Mouse (Mus musculus) heart, embryonic 14.5 days (tissue): Measurements from ENCODE around the gene Osbpl3. TPM values are rescaled to one million over a fixed set of nuclear protein-coding genes. Genes with fewer than 3 reads are reported as not detected.
A peak's percentile ranks its signal among the peaks of the same experiment; 100 is the strongest.

Source experiments
- ATAC-seq: fragments of 200-750 bp; cut with Nextera tagmentation; 2 replicates; pipeline ENCODE4 v1.8.0; 2017; ENCODE audit warnings: low read depth, moderate TSS enrichment; ENCODE audit not compliant: insufficient number of reproducible peaks, insufficient read depth, low FRiP score
- H3K27ac ChIP-seq, 2 experiments: fragments of 200-500 bp in 1 of 2; fragments of 300-500 bp in 1 of 2; sonication (generic) in 1 of 2; replicated peaks in 1 of 2; 2 replicates each; pipeline ENCODE4 v1.5.1; 2012 to 2014; ENCODE audit warnings: low read depth in 2 of 2, low read length in 2 of 2, control low read depth in 1 of 2, mild to moderate bottlenecking in 1 of 2, mixed read lengths in 1 of 2; ENCODE audit not compliant: control insufficient read depth in 1 of 2, insufficient read depth in 1 of 2
- H3K27me3 ChIP-seq: fragments of 300-500 bp; sonication (generic); 2 replicates; pipeline ENCODE4 v1.6.1; 2014; ENCODE audit warnings: mild to moderate bottlenecking, low read length, control low read depth; ENCODE audit not compliant: control insufficient read depth, insufficient read depth
- H3K36me3 ChIP-seq: fragments of 300-500 bp; sonication (generic); 2 replicates; pipeline ENCODE4 v1.6.1; 2014; ENCODE audit warnings: mild to moderate bottlenecking, control low read depth, low read length, mixed read lengths; ENCODE audit not compliant: control insufficient read depth, insufficient read depth
- H3K4me1 ChIP-seq, 2 experiments: fragments of 200-500 bp in 1 of 2; fragments of 300-500 bp in 1 of 2; sonication (generic) in 1 of 2; 2 replicates each; pipeline ENCODE4 v1.6.1; 2012 to 2014; ENCODE audit warnings: low read length in 2 of 2, control low read depth in 1 of 2, mixed read lengths in 1 of 2; ENCODE audit not compliant: control insufficient read depth in 2 of 2, insufficient read depth in 2 of 2
- H3K4me2 ChIP-seq: fragments of 300-500 bp; sonication (generic); 2 replicates; pipeline ENCODE4 v1.6.1; 2014; ENCODE audit warnings: mild to moderate bottlenecking, low read length
- H3K4me3 ChIP-seq, 2 experiments: fragments of 200-500 bp in 1 of 2; fragments of 300-500 bp in 1 of 2; sonication (generic) in 1 of 2; 2 replicates each; pipeline ENCODE4 v1.5.1; 2012 to 2014; ENCODE audit warnings: low read length in 2 of 2, mild to moderate bottlenecking in 2 of 2, control low read depth in 1 of 2, low read depth in 1 of 2, moderate library complexity in 1 of 2; ENCODE audit not compliant: control insufficient read depth in 1 of 2, insufficient read depth in 1 of 2
- H3K9ac ChIP-seq: fragments of 300-500 bp; sonication (generic); 2 replicates; pipeline ENCODE4 v1.6.1; 2014; ENCODE audit warnings: mild to moderate bottlenecking, low read length
- H3K9me3 ChIP-seq: fragments of 300-500 bp; sonication (generic); 2 replicates; pipeline ENCODE4 v1.6.1; 2016; ENCODE audit warnings: low read length, control low read depth; ENCODE audit not compliant: control insufficient read depth
- WGBS: fragments of 180-500 bp; shearing (Covaris S2); extraction: QIAGEN DNeasy Blood & Tissue Kit; methylation state at CpG from one replicate; pipeline ENCODE4 v1.1.7; 2014; 5-methylcytosine and 5-hydroxymethylcytosine counted together
- polyA plus RNA-seq: library from polyadenylated mRNA; unstranded; fragments of >200 nt; fragmentation: Nextera tagmentation; extraction: Ambion mirVana; gene quantifications from 2 replicates; pipeline ENCODE4 v1.2.1, GENCODE M21; 2014

Osbpl3 gene
- polyA plus RNA-seq, 1 experiment from 2014 or later: 16.7 TPM

DNA sequence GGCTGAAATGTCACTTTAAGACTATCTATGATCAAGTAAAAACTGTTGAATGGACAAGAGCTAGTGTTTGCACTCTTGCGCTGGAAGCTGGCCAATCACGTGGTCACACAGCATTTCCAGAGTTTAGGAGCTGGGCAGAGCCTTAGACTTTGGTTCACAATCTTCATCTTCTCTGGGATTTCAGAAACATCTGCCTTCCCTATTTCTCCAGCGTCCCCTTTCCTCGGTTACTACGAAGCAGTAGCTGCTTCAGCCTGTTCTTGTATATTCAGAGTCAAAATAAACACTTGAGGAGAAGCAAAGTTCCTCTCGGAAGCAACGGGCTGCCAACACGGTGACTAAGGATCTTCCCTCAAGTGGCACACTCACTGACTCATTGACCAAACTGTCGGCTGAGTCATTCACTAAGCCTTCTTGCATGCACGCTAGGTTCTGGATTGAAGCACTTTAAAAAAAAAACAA is 201.2 kb downstream of the Osbpl3 start:
- H3K9ac ChIP-seq: no peak overlapping the region
- peak overlapping the region in 1 of 2 experiments; percentile 11; a peak in 1 of 4 replicates for H3K4me3 ChIP-seq
- no peak for ATAC-seq
- peak overlapping the region; percentile 47 for H3K4me2 ChIP-seq
- H3K4me1 ChIP-seq: peaks cover 4 to 8% of the 10 kb centered on the region in 2 experiments; a peak in 3 of 4 replicates
- 0 out of 4 replicates have a peak overlapping the region, but pooled peaks of 1 of the 2 experiments have one; percentile 4 for H3K27ac ChIP-seq
- no peaks in the 10 kb centered on the region for H3K36me3 ChIP-seq
- 13% methylated on average over 10 of the region's 10 CpGs for WGBS
- H3K9me3 ChIP-seq: no peaks in the 10 kb centered on the region
- H3K27me3 ChIP-seq: no peaks in the 10 kb centered on the region

DNA sequence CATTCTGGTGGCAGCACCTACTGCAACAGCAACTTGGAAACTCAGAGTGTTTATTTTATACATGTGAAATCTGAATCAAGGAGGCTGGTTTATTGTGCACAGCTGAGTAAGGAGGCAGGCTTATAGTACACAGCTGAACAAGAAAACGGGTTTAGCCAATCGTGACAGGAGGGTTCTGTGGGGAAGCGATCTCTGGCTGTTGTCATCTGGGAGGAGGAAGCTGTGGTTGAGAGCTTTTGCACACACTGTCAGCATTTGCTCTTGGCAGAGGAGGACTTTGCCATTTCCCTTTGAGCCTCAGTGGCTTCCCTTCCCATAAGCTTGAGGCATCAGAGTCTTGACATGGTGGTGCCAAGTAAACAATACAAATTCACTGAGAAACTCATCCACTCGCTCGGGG is 203.3 kb downstream of the Osbpl3 start:
- Histone ChIP-seq H3K36me3 (no peaks in the 10 kb centered on the region), H3K9ac (no peak overlapping the region), H3K4me1 (peaks cover 4 to 8% of the 10 kb centered on the region in 2 experiments; a peak in 3 of 4 replicates), H3K4me2 (no peak overlapping the region), H3K9me3 (no peaks in the 10 kb centered on the region), H3K4me3 (no peak overlapping the region), H3K27ac (no peak overlapping the region), H3K27me3 (no peaks in the 10 kb centered on the region)
- no peak for ATAC-seq
- 66% methylated on average over 5 of the region's 5 CpGs for WGBS

DNA sequence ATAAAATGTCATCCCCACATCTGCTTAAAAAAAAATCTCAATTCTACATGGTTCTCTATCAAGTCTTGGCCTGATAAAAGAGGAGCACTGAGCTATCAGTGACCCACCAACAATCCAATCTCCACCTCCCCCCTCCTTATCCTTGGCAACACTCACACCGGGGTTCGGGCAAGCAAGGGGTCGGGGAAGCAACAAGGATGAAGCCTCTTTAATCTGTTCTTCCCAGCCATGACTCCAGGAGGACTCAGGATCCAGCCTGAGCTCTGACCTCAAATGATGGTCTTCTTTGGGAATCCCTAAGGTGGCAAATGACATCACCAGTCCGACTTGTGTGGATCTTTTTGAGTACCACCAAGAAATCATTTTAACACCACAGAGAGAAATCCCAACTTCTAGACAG is 208.2 kb downstream of the Osbpl3 start:
- Histone ChIP-seq H3K4me1 (no peaks in the 10 kb centered on the region), H3K9me3 (no peaks in the 10 kb centered on the region), H3K9ac (no peak overlapping the region), H3K27ac (no peak overlapping the region), H3K4me2 (no peak overlapping the region), H3K27me3 (no peaks in the 10 kb centered on the region), H3K4me3 (no peak overlapping the region), H3K36me3 (no peaks in the 10 kb centered on the region)
- no peak for ATAC-seq
- WGBS: 75% methylated on average over 4 of the region's 4 CpGs

DNA sequence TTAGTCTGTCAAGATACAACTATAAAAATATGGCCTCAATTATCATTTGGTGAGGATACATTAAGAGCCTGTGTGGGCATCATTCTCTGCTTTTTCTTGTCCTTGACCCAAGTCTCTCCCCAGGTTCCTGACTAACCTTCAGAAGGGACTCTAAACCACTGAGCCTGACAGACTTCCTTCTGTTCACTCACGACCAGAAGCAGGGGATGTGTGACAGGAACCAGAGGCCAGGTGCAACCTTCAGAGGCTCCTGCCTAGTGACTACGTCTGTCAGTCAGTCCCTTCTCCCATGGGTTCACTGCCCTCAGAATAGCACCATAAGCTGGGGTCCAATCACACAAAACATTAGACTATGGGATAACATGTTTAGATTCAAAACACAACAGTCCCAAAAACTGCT is 208.6 kb downstream of the Osbpl3 start:
- Histone ChIP-seq H3K27me3 (no peaks in the 10 kb centered on the region), H3K9ac (no peak overlapping the region), H3K9me3 (no peaks in the 10 kb centered on the region), H3K27ac (no peak overlapping the region), H3K4me1 (no peaks in the 10 kb centered on the region), H3K4me3 (no peak overlapping the region), H3K36me3 (no peaks in the 10 kb centered on the region), H3K4me2 (no peak overlapping the region)
- ATAC-seq: no peak
- WGBS: 53% methylated on average over 2 of the region's 2 CpGs

DNA sequence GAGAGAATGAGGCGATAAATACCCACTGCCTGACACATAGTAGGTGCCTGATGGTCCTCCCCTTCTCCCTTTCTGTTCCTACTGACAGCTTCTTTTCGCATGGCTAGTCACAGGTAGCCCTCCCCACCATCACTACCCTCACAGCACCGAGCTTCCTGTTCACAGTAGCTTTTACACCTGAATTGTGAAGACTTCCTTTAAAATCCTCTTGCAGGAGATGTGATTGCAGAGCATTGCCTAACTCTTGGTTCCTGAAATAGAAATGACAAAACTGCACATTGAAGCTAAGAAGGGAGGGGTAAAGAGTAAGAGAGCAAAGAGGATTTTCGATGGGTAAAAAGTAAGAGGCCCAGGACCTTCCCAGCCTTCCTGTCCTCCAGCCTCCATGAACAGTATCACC is 211.0 kb downstream of the Osbpl3 start:
- WGBS: 78% methylated on average over 4 of the region's 4 CpGs
- no peaks in the 10 kb centered on the region for H3K4me1 ChIP-seq
- no peak overlapping the region for H3K9ac ChIP-seq

DNA sequence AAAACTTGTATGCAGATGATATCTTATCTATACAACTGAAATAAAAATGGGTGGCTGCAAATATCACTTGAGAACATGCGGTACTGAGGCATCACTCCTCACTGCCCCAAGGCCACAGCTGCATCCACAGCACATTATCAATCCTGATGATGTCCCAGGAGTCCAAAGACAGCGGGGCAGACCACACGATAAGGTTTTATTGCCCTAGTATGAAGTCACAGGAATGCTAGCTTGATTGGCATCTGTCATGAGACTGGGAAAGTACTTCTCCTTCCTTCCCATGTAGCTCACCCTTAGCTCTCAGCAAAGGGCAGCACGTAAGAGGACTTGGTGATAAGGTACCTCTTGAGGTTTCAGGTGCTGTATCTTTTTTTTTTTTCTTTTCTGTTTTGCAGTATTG is 211.9 kb downstream of the Osbpl3 start:
- no peak overlapping the region for H3K4me2 ChIP-seq
- no peaks in the 10 kb centered on the region for H3K9me3 ChIP-seq
- no peak overlapping the region for H3K9ac ChIP-seq
- no peaks in the 10 kb centered on the region for H3K36me3 ChIP-seq
- no peaks in the 10 kb centered on the region for H3K4me1 ChIP-seq
- H3K27ac ChIP-seq: no peak overlapping the region
- H3K4me3 ChIP-seq: no peak overlapping the region
- 71% methylated on average over 4 of the region's 4 CpGs for WGBS
- H3K27me3 ChIP-seq: no peaks in the 10 kb centered on the region
- no peak for ATAC-seq

More for the DNA sequence above, 211.0 kb downstream of the Osbpl3 start:
- Histone ChIP-seq H3K9me3 (no peaks in the 10 kb centered on the region), H3K27ac (no peak overlapping the region), H3K4me3 (no peak overlapping the region), H3K4me2 (no peak overlapping the region), H3K27me3 (no peaks in the 10 kb centered on the region), H3K36me3 (no peaks in the 10 kb centered on the region)
- ATAC-seq: no peak

Other genes with a start within 250 kb of the Osbpl3 start
- 37.7 and 39.8 TPM in 2 replicates for gene Gsdme, start 192.3 kb downstream of the Osbpl3 start, polyA plus RNA-seq
- 181 and 190 TPM in 2 replicates for gene Cycs, start 110.3 kb upstream of the Osbpl3 start, polyA plus RNA-seq
- 0.59 and 0.62 TPM in 2 replicates for gene 4921507P07Rik, start 140.4 kb upstream of the Osbpl3 start, polyA plus RNA-seq
- not detected in 2 replicates for gene Npvf, start 198.2 kb upstream of the Osbpl3 start, polyA plus RNA-seq